Mouse (Mus musculus) hindbrain, embryonic 16.5 days (tissue): ENCODE data around the gene Unc79. TPM values are rescaled to one million over a fixed set of nuclear protein-coding genes. Genes with fewer than 3 reads are reported as not detected.

Experiments
- ATAC-seq: fragments of 200-750 bp; cut with Nextera tagmentation; 2 replicates; pipeline ENCODE4 v1.8.0; 2017; ENCODE audit warnings: moderate TSS enrichment, moderate library complexity
- H3K27ac ChIP-seq: fragments of 300-500 bp; sonication (generic); 2 replicates; pipeline ENCODE4 v1.5.1; 2014; ENCODE audit warnings: low read depth, mild to moderate bottlenecking, control low read depth, low read length, moderate library complexity
- H3K27me3 ChIP-seq: fragments of 300-500 bp; sonication (generic); replicated peaks from 2 replicates; pipeline ENCODE4 v1.6.1; 2014; ENCODE audit warnings: low read length; ENCODE audit not compliant: control insufficient read depth, insufficient read depth
- H3K36me3 ChIP-seq: fragments of 300-500 bp; sonication (generic); 2 replicates; pipeline ENCODE4 v1.6.1; 2014; ENCODE audit warnings: mild to moderate bottlenecking, low read length, moderate library complexity, mixed read lengths; ENCODE audit not compliant: control insufficient read depth, insufficient read depth
- H3K4me1 ChIP-seq: fragments of 300-500 bp; sonication (generic); 2 replicates; pipeline ENCODE4 v1.6.1; 2014; ENCODE audit warnings: low read depth, low read length; ENCODE audit not compliant: control insufficient read depth, insufficient read depth
- H3K4me2 ChIP-seq: fragments of 300-500 bp; sonication (generic); 2 replicates; pipeline ENCODE4 v1.6.1; 2014; ENCODE audit warnings: mild to moderate bottlenecking, low read length, control low read depth, moderate library complexity
- H3K4me3 ChIP-seq: fragments of 300-500 bp; sonication (generic); 2 replicates; pipeline ENCODE4 v1.5.1; 2014; ENCODE audit warnings: mild to moderate bottlenecking, low read length, control low read depth, moderate library complexity
- H3K9ac ChIP-seq: fragments of 300-500 bp; sonication (generic); 2 replicates; pipeline ENCODE4 v1.6.1; 2014; ENCODE audit warnings: low read depth, mild to moderate bottlenecking, control low read depth, low read length, moderate library complexity
- H3K9me3 ChIP-seq: fragments of 300-500 bp; sonication (generic); 2 replicates; pipeline ENCODE4 v1.6.1; 2014; ENCODE audit warnings: mild to moderate bottlenecking, low read length, moderate library complexity; ENCODE audit not compliant: control insufficient read depth
- WGBS: fragments of 180-500 bp; shearing (Covaris S2); extraction: QIAGEN DNeasy Blood & Tissue Kit; methylation state at CpG from one replicate; pipeline ENCODE4 v1.1.7; 2014; 5-methylcytosine and 5-hydroxymethylcytosine counted together
- polyA plus RNA-seq: library from polyadenylated mRNA; unstranded; fragments of >200 nt; fragmentation: Nextera tagmentation; extraction: Ambion mirVana; gene quantifications from 2 replicates; pipeline ENCODE4 v1.2.1, GENCODE M21; 2015

The Unc79 gene
- polyA plus RNA-seq, result 5.9 and 6.2 TPM in 2 replicates

GRCm38 (mm10) chr12:102948778-102949394 lies at the start of gene Unc79:
Unc79 (plus strand) TSS chr12:102948859.
- H3K27ac ChIP-seq, result peak within 1 kb of the TSS; percentile 99
- peak within 1 kb of the TSS; percentile 57 for H3K4me2 ChIP-seq
- no peaks in the 10 kb centered on the region for H3K27me3 ChIP-seq
- peak; percentile 90 for ATAC-seq
- H3K9ac ChIP-seq, result peak within 1 kb of the TSS; percentile 84
- H3K36me3 ChIP-seq, result no peaks in the 10 kb centered on the region
- 0 out of 2 replicates have a peak, but pooled peaks cover 1% of the 10 kb centered on the region for H3K9me3 ChIP-seq
- peak within 1 kb of the TSS; percentile 81 for H3K4me3 ChIP-seq
- H3K4me1 ChIP-seq, result peaks cover 14% of the 10 kb centered on the region
- under 1% methylated on average over 47 of the region's 48 CpGs for WGBS

GRCm38 (mm10) chr12:102899091-102899490 lies 49.6 kb upstream of the Unc79 start, which contains the start of gene Cox8c:
Cox8c (plus strand) TSS chr12:102899316.
- H3K27ac ChIP-seq, result no peak within 1 kb of the TSS
- H3K9ac ChIP-seq, result no peak within 1 kb of the TSS
- no peak within 1 kb of the TSS for H3K4me3 ChIP-seq
- 96% methylated on average over 17 of the region's 17 CpGs for WGBS
- no peaks in the 10 kb centered on the region for H3K27me3 ChIP-seq
- H3K36me3 ChIP-seq, result no peaks in the 10 kb centered on the region
- no peaks in the 10 kb centered on the region for H3K9me3 ChIP-seq
- no peak for ATAC-seq
- H3K4me2 ChIP-seq, result no peak within 1 kb of the TSS
- no peaks in the 10 kb centered on the region for H3K4me1 ChIP-seq

- Histone ChIP-seq H3K36me3 (no peaks in the 10 kb centered on the region), H3K9ac (no peak overlapping the region), H3K27ac (no peak overlapping the region), H3K27me3 (no peaks in the 10 kb centered on the region), H3K4me1 (no peaks in the 10 kb centered on the region), H3K4me2 (no peak overlapping the region), H3K4me3 (no peak overlapping the region), H3K9me3 (no peaks in the 10 kb centered on the region)
- ATAC-seq, result peak; percentile 56; the same call in 1 of the 2 replicates
- 37% methylated on average over 3 of the region's 3 CpGs for WGBS
Observed at GRCm38 (mm10) chr12:102908191-102908590, 40.5 kb upstream of the Unc79 start.

GRCm38 (mm10) chr12:102916073-102916472 lies 32.6 kb upstream of the Unc79 start:
- Histone ChIP-seq H3K36me3 (no peaks in the 10 kb centered on the region), H3K9ac (no peak overlapping the region), H3K4me1 (no peaks in the 10 kb centered on the region), H3K4me3 (no peak overlapping the region), H3K27me3 (no peaks in the 10 kb centered on the region), H3K9me3 (no peaks in the 10 kb centered on the region), H3K4me2 (no peak overlapping the region), H3K27ac (no peak overlapping the region)
- no peak for ATAC-seq
- 95% methylated on average over 2 of the region's 2 CpGs for WGBS

GRCm38 (mm10) chr12:102929764-102930163 lies 18.9 kb upstream of the Unc79 start:
- Histone ChIP-seq H3K4me2 (no peak overlapping the region), H3K9ac (no peak overlapping the region), H3K4me3 (no peak overlapping the region), H3K36me3 (no peaks in the 10 kb centered on the region), H3K9me3 (no peaks in the 10 kb centered on the region), H3K27me3 (no peaks in the 10 kb centered on the region), H3K4me1 (no peaks in the 10 kb centered on the region), H3K27ac (no peak overlapping the region)
- 83% methylated on average over 4 of the region's 4 CpGs for WGBS
- no peak for ATAC-seq

GRCm38 (mm10) chr12:102930335-102930734 lies 18.3 kb upstream of the Unc79 start:
- no peak overlapping the region for H3K4me2 ChIP-seq
- no peaks in the 10 kb centered on the region for H3K36me3 ChIP-seq
- no peak overlapping the region for H3K27ac ChIP-seq
- H3K4me3 ChIP-seq, result no peak overlapping the region
- 85% methylated on average over 1 of the region's 1 CpGs for WGBS
- no peak for ATAC-seq
- no peak overlapping the region for H3K9ac ChIP-seq
- H3K4me1 ChIP-seq, result no peaks in the 10 kb centered on the region
- no peaks in the 10 kb centered on the region for H3K9me3 ChIP-seq
- no peaks in the 10 kb centered on the region for H3K27me3 ChIP-seq

GRCm38 (mm10) chr12:102930789-102931188 lies 17.9 kb upstream of the Unc79 start:
- no peak overlapping the region for H3K4me3 ChIP-seq
- H3K27ac ChIP-seq, result no peak overlapping the region
- 91% methylated on average over 7 of the region's 7 CpGs for WGBS
- H3K27me3 ChIP-seq, result no peaks in the 10 kb centered on the region
- no peak overlapping the region for H3K9ac ChIP-seq
- ATAC-seq, result no peak
- no peaks in the 10 kb centered on the region for H3K4me1 ChIP-seq
- H3K9me3 ChIP-seq, result no peaks in the 10 kb centered on the region
- no peak overlapping the region for H3K4me2 ChIP-seq
- H3K36me3 ChIP-seq, result no peaks in the 10 kb centered on the region

GRCm38 (mm10) chr12:102935892-102936291 lies 12.8 kb upstream of the Unc79 start:
- Histone ChIP-seq H3K36me3 (no peaks in the 10 kb centered on the region), H3K4me2 (no peak overlapping the region), H3K4me1 (no peaks in the 10 kb centered on the region), H3K4me3 (no peak overlapping the region), H3K9ac (no peak overlapping the region), H3K27me3 (no peaks in the 10 kb centered on the region), H3K9me3 (no peaks in the 10 kb centered on the region), H3K27ac (no peak overlapping the region)
- WGBS, result 29% methylated on average over 1 of the region's 1 CpGs
- ATAC-seq, result no peak

- no peaks in the 10 kb centered on the region for H3K36me3 ChIP-seq
- H3K27ac ChIP-seq, result no peak overlapping the region
- peaks cover under 1% of the 10 kb centered on the region for H3K4me1 ChIP-seq
- H3K27me3 ChIP-seq, result no peaks in the 10 kb centered on the region
- H3K9ac ChIP-seq, result no peak overlapping the region
- ATAC-seq, result no peak
- H3K9me3 ChIP-seq, result 0 out of 2 replicates have a peak, but pooled peaks cover 5% of the 10 kb centered on the region
- no peak overlapping the region for H3K4me2 ChIP-seq
- 89% methylated on average over 1 of the region's 1 CpGs for WGBS
- no peak overlapping the region for H3K4me3 ChIP-seq
Observed at GRCm38 (mm10) chr12:102945571-102945970, 3.1 kb upstream of the Unc79 start.
